Mouse (Mus musculus) intestine, postnatal 0 days (tissue): Measurements from ENCODE around the gene Lingo4. TPM values are rescaled to one million over a fixed set of nuclear protein-coding genes. Genes with fewer than 3 reads are reported as not detected.

ENCODE experiments used
- ATAC-seq: fragments of 200-750 bp; cut with Nextera tagmentation; 2 replicates; pipeline ENCODE4 v1.8.0; 2017; ENCODE audit warnings: mild to moderate bottlenecking, moderate TSS enrichment, moderate library complexity
- H3K27ac ChIP-seq: fragments of 300-500 bp; sonication (generic); 2 replicates; pipeline ENCODE4 v1.5.1; 2014; ENCODE audit warnings: mild to moderate bottlenecking, low read depth, low read length, moderate library complexity
- H3K27me3 ChIP-seq: fragments of 300-500 bp; sonication (generic); replicated peaks from 2 replicates; pipeline ENCODE4 v1.6.1; 2014; ENCODE audit warnings: low read length, mixed read lengths; ENCODE audit not compliant: control insufficient read depth, insufficient read depth
- H3K36me3 ChIP-seq: fragments of 300-500 bp; sonication (generic); 2 replicates; pipeline ENCODE4 v1.6.1; 2014; ENCODE audit warnings: mild to moderate bottlenecking, moderate library complexity; ENCODE audit not compliant: control insufficient read depth, insufficient read depth
- H3K4me1 ChIP-seq: fragments of 300-500 bp; sonication (generic); replicated peaks from 2 replicates; pipeline ENCODE4 v1.6.1; 2014; ENCODE audit warnings: antibody characterized with exemption, low read length, mixed read lengths; ENCODE audit not compliant: control insufficient read depth, insufficient read depth
- H3K4me2 ChIP-seq: fragments of 300-500 bp; sonication (generic); replicated peaks from 2 replicates; pipeline ENCODE4 v1.6.1; 2014; ENCODE audit warnings: low read depth, mild to moderate bottlenecking, moderate library complexity
- H3K4me3 ChIP-seq: fragments of 300-500 bp; sonication (generic); 2 replicates; pipeline ENCODE4 v1.5.1; 2014; ENCODE audit warnings: low read depth, low read length
- H3K9ac ChIP-seq: fragments of 300-500 bp; sonication (generic); 2 replicates; pipeline ENCODE4 v1.6.1; 2014; ENCODE audit warnings: mild to moderate bottlenecking, low read depth, low read length
- H3K9me3 ChIP-seq: fragments of 300-500 bp; sonication (generic); 2 replicates; pipeline ENCODE4 v1.6.1; 2016; ENCODE audit warnings: mixed run types; ENCODE audit not compliant: control insufficient read depth
- CTCF ChIP-seq: sonication (generic); IDR thresholded peaks from 2 replicates; pipeline ENCODE4 v1.5.1; 2016; ENCODE audit warnings: low read depth, mild to moderate bottlenecking, control low read depth, antibody characterized with exemption, moderate library complexity
- WGBS: fragments of 180-500 bp; shearing (Covaris S2); extraction: QIAGEN DNeasy Blood & Tissue Kit; methylation state at CpG from one replicate; pipeline ENCODE4 v1.1.7; 2014; 5-methylcytosine and 5-hydroxymethylcytosine counted together
- polyA plus RNA-seq: library from polyadenylated mRNA; unstranded; fragments of >200 nt; fragmentation: Nextera tagmentation; extraction: Ambion mirVana; gene quantifications from 2 replicates; pipeline ENCODE4 v1.2.1, GENCODE M21; 2015

Lingo4 gene
- polyA plus RNA-seq, 1 experiment from 2014 or later, result 0.68 TPM

DNA sequence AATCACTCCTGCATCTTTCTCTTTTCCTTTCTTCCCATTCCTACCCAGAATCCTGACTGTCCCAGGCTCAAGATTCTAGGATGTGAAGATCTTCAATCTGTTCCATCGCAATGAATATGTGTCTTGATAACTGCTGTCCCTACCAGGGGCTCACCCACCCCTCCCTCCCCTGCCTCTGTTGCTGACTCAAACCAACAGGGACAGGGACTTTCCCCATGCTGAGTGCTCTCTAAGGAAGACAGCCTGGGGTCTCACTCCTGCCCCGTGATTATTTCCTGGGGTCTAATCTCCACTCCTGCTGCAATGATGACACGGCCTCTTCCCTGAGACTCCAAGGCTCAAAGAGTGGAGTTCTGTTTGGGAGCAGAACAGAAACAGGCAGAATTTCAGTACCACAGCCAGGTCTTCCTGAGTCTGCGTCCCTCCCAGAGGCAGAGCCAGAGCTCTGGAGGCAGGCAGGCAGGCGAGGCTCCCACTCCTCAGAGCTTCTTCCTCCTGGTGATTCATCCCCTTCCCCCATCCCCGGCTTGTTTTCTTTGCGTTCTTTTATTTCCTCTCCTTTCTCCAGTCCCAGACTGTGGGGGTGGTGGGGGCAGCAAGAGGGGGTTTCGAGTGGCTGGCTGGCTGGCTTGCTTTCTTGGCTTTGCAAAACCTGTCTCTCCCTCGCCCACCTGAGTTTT, 18.3 kb upstream of the Lingo4 start:
- Histone ChIP-seq H3K4me1 (0 out of 2 replicates have a peak, but pooled peaks cover 3% of the 10 kb centered on the region), H3K27ac (no peak overlapping the region), H3K4me3 (no peak overlapping the region), H3K9ac (no peak overlapping the region), H3K36me3 (peaks cover 7% of the 10 kb centered on the region; the same call in 1 of the 2 replicates), H3K27me3 (no peaks in the 10 kb centered on the region), H3K4me2 (no peak overlapping the region), H3K9me3 (no peaks in the 10 kb centered on the region)
- no peak for TF ChIP-seq CTCF
- 31% methylated on average over 9 of the region's 9 CpGs for WGBS
- ATAC-seq, result no peak

DNA sequence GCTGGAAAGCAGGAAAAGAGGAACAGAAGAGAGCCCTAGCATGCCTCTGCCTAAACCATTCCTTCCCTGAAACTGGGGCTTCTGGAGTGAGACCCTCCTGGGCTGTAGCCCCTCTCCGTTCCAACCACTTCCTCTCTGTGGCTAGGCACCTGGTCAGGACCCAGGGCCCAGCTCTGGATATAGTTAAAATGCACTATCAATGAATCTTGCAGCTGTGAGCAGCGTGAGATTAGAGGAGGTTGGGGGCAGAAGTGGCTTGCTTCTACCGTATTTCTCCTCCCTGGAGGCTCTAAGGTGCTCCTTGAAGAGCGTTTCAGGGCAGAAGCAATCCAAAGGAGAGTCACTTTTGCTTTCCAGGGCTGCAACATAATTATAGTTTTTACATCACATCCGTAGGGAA, 16.0 kb upstream of the Lingo4 start:
- H3K4me2 ChIP-seq, result no peak overlapping the region
- no peak for TF ChIP-seq CTCF
- no peak overlapping the region for H3K27ac ChIP-seq
- H3K9ac ChIP-seq, result no peak overlapping the region
- no peak overlapping the region for H3K4me3 ChIP-seq
- ATAC-seq, result no peak
- no peaks in the 10 kb centered on the region for H3K27me3 ChIP-seq
- 75% methylated on average over 5 of the region's 5 CpGs for WGBS
- H3K4me1 ChIP-seq, result no peaks in the 10 kb centered on the region
- no peaks in the 10 kb centered on the region for H3K9me3 ChIP-seq
- peaks cover 13% of the 10 kb centered on the region; the same call in 1 of the 2 replicates for H3K36me3 ChIP-seq

DNA sequence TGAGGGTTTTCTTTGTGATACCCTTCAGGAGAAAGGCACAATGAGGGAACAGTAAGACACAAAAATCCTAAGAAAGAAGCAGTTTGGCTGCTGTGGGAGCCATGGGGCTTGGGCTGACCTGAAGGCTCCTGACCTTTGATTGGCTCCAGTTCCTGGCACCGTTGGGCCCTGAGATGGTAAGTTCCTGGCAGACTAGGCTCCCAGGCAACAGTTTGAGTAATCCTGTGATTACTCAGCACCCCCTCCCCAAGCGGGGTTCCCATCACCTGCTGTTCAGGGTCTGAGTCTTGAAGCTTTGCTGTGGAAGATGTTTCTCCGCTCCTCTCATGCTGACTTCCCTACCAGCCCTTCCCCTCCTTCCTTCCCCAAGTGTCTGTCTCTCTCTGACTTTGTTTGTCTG, 14.8 kb upstream of the Lingo4 start:
- Histone ChIP-seq H3K36me3 (peaks cover 17% of the 10 kb centered on the region), H3K27me3 (no peaks in the 10 kb centered on the region), H3K4me3 (no peak overlapping the region), H3K9ac (no peak overlapping the region), H3K9me3 (no peaks in the 10 kb centered on the region), H3K4me2 (no peak overlapping the region), H3K4me1 (no peaks in the 10 kb centered on the region), H3K27ac (no peak overlapping the region)
- no peak for TF ChIP-seq CTCF
- 60% methylated on average over 3 of the region's 3 CpGs for WGBS
- no peak for ATAC-seq

DNA sequence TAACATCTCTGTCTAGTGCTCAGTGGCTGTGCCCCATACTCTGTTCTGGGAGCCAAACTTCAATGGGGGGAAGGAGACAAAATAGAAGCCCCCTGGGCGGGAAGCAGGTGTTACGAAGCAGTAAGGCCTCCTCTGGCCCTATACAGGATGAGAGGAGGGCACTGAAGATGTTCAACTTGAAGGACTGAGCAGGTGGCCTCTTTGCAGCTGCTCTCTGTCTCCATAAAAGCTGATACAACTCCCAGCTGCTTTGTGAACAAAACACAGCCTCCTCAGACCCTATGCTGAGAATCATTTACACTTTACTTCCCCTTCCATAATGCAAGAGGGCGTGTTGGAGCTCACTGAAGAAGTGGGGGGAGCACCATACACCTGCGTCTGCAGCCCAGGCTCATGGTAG, 11.6 kb upstream of the Lingo4 start:
- Histone ChIP-seq H3K4me2 (no peak overlapping the region), H3K4me1 (no peaks in the 10 kb centered on the region), H3K27ac (no peak overlapping the region), H3K36me3 (peaks cover 36% of the 10 kb centered on the region), H3K9ac (no peak overlapping the region), H3K9me3 (no peaks in the 10 kb centered on the region), H3K4me3 (no peak overlapping the region), H3K27me3 (no peaks in the 10 kb centered on the region)
- WGBS, result 59% methylated on average over 4 of the region's 4 CpGs
- no peak for TF ChIP-seq CTCF
- ATAC-seq, result no peak

DNA sequence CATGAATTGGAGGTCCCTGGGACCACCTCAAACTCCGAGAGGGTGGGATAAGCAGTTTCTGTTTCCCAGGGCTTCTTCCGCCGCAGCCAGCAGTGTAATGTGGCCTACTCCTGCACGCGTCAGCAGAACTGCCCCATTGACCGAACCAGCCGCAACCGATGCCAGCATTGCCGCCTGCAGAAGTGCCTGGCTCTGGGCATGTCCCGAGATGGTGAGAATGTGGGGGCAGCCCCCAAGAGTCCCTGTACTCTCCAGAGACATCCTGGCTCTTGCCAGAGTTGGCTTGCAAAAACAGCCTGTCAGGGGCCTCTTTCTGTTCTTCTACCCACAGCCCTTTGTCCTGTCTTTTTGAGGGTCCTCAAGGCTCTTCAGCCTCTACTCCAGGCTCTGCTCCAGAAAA, 10.9 kb upstream of the Lingo4 start:
- H3K4me1 ChIP-seq, result no peaks in the 10 kb centered on the region
- 92% methylated on average over 10 of the region's 10 CpGs for WGBS
- no peak for ATAC-seq

DNA sequence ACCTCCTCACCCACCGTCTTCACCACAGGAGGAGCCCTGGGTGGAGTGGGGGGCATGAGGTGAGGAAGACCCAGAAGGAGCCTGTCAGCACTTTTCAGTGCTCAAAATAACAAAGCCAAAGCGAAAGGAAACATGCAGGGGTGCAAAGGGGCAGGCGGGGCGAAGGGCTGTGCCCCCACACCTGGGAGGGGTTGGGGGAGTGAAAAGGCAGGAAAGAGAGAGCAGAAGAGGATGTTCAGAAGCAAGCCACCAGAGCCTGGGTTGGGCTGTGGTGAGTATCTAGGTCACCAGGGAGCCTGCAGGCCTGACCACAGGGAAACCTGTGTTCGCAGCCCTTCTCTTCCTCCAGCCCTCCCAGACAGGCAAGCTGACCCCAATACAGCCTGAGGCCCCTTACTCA, 10.3 kb upstream of the Lingo4 start:
- Histone ChIP-seq H3K27ac (no peak overlapping the region), H3K4me3 (no peak overlapping the region), H3K36me3 (peaks cover 38% of the 10 kb centered on the region), H3K4me1 (no peaks in the 10 kb centered on the region), H3K27me3 (no peaks in the 10 kb centered on the region), H3K9ac (no peak overlapping the region), H3K4me2 (no peak overlapping the region), H3K9me3 (no peaks in the 10 kb centered on the region)
- TF ChIP-seq CTCF, result no peak
- no peak for ATAC-seq
- WGBS, result 77% methylated on average over 5 of the region's 5 CpGs

More for the DNA sequence above, 10.9 kb upstream of the Lingo4 start:
- Histone ChIP-seq H3K4me2 (no peak overlapping the region), H3K4me3 (no peak overlapping the region), H3K27ac (no peak overlapping the region), H3K27me3 (no peaks in the 10 kb centered on the region), H3K36me3 (peaks cover 36% of the 10 kb centered on the region), H3K9me3 (no peaks in the 10 kb centered on the region), H3K9ac (no peak overlapping the region)
- TF ChIP-seq CTCF, result no peak

DNA sequence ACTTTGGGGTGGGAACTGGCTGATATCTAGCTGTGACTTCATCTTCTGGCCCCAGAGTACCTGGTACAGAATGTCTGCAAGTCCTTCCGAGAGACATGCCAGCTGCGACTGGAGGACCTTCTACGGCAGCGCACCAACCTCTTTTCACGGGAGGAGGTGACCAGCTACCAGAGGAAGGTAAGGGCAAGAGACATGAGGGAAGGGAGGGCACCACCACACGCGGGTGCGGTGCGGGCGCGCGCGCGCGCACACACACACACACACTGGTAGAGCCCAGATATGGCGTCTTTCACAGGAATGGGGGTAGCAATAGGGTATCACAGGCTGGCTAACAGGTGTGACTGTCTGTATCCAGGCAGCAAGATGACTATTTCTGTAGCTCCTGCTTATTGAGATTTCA, 8.9 kb upstream of the Lingo4 start:
- no peak for TF ChIP-seq CTCF
- WGBS, result 94% methylated on average over 16 of the region's 16 CpGs
- H3K4me2 ChIP-seq, result no peak overlapping the region
- ATAC-seq, result no peak
- H3K27ac ChIP-seq, result no peak overlapping the region
- H3K9me3 ChIP-seq, result no peaks in the 10 kb centered on the region
- peaks cover 41% of the 10 kb centered on the region for H3K36me3 ChIP-seq
- H3K9ac ChIP-seq, result no peak overlapping the region
- no peak overlapping the region for H3K4me3 ChIP-seq
- H3K4me1 ChIP-seq, result no peaks in the 10 kb centered on the region
- H3K27me3 ChIP-seq, result no peaks in the 10 kb centered on the region
